Mouse (Mus musculus) 3T3-L1 (cell line): ENCODE data around the gene Ano1.

Source experiments
- DNase-seq: peaks from one replicate; pipeline ENCODE4 v3.0.0-alpha.2; 2015; ENCODE audit warnings: low read depth, low spot score

Gene Ano1

GRCm38 (mm10) chr7:144636000-144636399, 115.8 kb downstream of the Ano1 start:
- no peak for DNase-seq

GRCm38 (mm10) chr7:144634875-144635274, 116.9 kb downstream of the Ano1 start:
- DNase-seq = no peak

- DNase-seq = no peak
Measured at GRCm38 (mm10) chr7:144634450-144634849, 117.3 kb downstream of the Ano1 start.

- peak; percentile 66 for DNase-seq
Measured at GRCm38 (mm10) chr7:144632321-144632720, 119.5 kb downstream of the Ano1 start.

GRCm38 (mm10) chr7:144630622-144631021, 121.2 kb downstream of the Ano1 start:
- DNase-seq = peak; percentile 51

GRCm38 (mm10) chr7:144628334-144628915, 123.3 kb downstream of the Ano1 start:
- DNase-seq = no peak

GRCm38 (mm10) chr7:144627606-144628333, 124.0 kb downstream of the Ano1 start:
- DNase-seq = no peak

- DNase-seq = no peak
Measured at GRCm38 (mm10) chr7:144626042-144626441, 125.7 kb downstream of the Ano1 start.

- peak; percentile 74 for DNase-seq
Measured at GRCm38 (mm10) chr7:144620721-144621681, 130.8 kb downstream of the Ano1 start.

GRCm38 (mm10) chr7:144620315-144620714, 131.5 kb downstream of the Ano1 start:
- DNase-seq = no peak

- DNase-seq = no peak
Measured at GRCm38 (mm10) chr7:144615343-144615742, 136.4 kb downstream of the Ano1 start.

- DNase-seq = peak; percentile 71
Measured at GRCm38 (mm10) chr7:144612829-144613228, 138.9 kb downstream of the Ano1 start.

GRCm38 (mm10) chr7:144612351-144612750, 139.4 kb downstream of the Ano1 start:
- peak; percentile 44 for DNase-seq

- DNase-seq = no peak
Measured at GRCm38 (mm10) chr7:144611595-144611994, 140.2 kb downstream of the Ano1 start.

GRCm38 (mm10) chr7:144609568-144609967, 142.2 kb downstream of the Ano1 start:
- no peak for DNase-seq

GRCm38 (mm10) chr7:144607862-144608261, 143.9 kb downstream of the Ano1 start:
- DNase-seq = no peak

- DNase-seq = no peak
Measured at GRCm38 (mm10) chr7:144604735-144605134, 147.0 kb downstream of the Ano1 start.

- DNase-seq = no peak
Measured at GRCm38 (mm10) chr7:144604291-144604690, 147.5 kb downstream of the Ano1 start.

- no peak for DNase-seq
Measured at GRCm38 (mm10) chr7:144600333-144600900, 151.4 kb downstream of the Ano1 start.

GRCm38 (mm10) chr7:144589508-144589907, 162.3 kb downstream of the Ano1 start:
- peak; percentile 53 for DNase-seq

- DNase-seq = peak; percentile 72
Measured at GRCm38 (mm10) chr7:144587291-144587690, 164.5 kb downstream of the Ano1 start.

- DNase-seq = peak; percentile 76
Measured at GRCm38 (mm10) chr7:144585648-144586047, 166.1 kb downstream of the Ano1 start.
